Mouse (Mus musculus): Measurements from ENCODE around the gene Rftn1. TPM values are rescaled to one million over a fixed set of nuclear protein-coding genes. Genes with fewer than 3 reads are reported as not detected.

Rftn1 gene
- polyA plus RNA-seq, 1 experiment, result 2.8 TPM

DNA sequence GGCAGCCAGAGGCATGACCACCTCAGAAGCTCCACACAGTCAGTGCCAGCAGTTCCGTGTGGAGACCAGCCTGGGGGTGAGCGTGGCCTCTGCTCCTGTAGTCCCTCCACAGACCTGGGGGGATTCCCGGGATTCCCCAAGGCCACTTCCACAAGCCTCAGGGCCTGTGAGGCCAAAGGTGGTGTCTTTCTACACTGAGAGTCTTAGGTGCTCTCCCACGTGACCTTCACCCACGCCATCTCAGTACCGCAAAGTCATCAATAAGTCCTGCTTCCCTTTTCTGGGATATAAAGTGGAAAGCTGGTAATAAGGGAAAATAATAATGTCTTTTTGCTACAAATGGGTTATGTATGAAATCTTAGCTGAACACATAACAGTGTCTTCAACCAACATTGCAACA lies 92.2 kb downstream of the Rftn1 start:
- Histone ChIP-seq H3K27ac (ENCODE audit: control insufficient read depth, insufficient read depth, low read depth, low read length) (no peak overlapping the region), H3K4me1 (ENCODE audit: control insufficient read depth, insufficient read depth, low read length) (no peaks in the 10 kb centered on the region), H3K4me3 (ENCODE audit: control insufficient read depth, low read depth, low read length) (no peak overlapping the region), H3K36me3 (ENCODE audit: control insufficient read depth, insufficient read depth, low read length) (no peaks in the 10 kb centered on the region), H3K27me3 (ENCODE audit: control insufficient read depth, insufficient read depth, low read length) (no peaks in the 10 kb centered on the region)
- TF ChIP-seq CTCF (IDR thresholded peaks at IDR 0.05; ENCODE audit: control insufficient read depth, insufficient read depth, insufficient replicate concordance, low read depth, low read length) (no peak), POLR2A (IDR thresholded peaks at IDR 0.05; ENCODE audit: control insufficient read depth, low read depth, low read length) (no peak)

DNA sequence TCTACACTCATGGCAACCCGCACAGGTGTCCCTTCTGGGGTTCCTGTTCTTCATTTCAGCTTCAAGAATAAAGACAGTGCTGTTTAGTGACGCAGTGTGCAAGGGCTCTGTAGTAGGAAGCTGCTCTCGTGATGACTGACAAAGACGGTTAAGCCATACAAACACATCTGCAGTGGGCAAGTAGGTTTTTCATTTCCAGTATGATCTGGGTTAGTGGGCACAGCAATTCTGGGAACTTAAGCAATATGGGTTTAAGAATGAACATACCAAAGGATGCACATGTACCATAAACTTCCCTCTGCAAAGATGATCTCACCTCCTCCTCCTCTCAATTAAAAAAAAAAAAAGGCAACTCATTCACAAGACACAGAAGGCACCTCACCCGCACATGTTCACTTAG lies 92.6 kb downstream of the Rftn1 start:
- Histone ChIP-seq H3K36me3 (ENCODE audit: control insufficient read depth, insufficient read depth, low read length) (no peaks in the 10 kb centered on the region), H3K27ac (ENCODE audit: control insufficient read depth, insufficient read depth, low read depth, low read length) (no peak overlapping the region), H3K4me1 (ENCODE audit: control insufficient read depth, insufficient read depth, low read length) (no peaks in the 10 kb centered on the region), H3K4me3 (ENCODE audit: control insufficient read depth, low read depth, low read length) (no peak overlapping the region), H3K27me3 (ENCODE audit: control insufficient read depth, insufficient read depth, low read length) (no peaks in the 10 kb centered on the region)
- TF ChIP-seq CTCF (IDR thresholded peaks at IDR 0.05; ENCODE audit: control insufficient read depth, insufficient read depth, insufficient replicate concordance, low read depth, low read length), result no peak
- no peak for TF ChIP-seq POLR2A (IDR thresholded peaks at IDR 0.05; ENCODE audit: control insufficient read depth, low read depth, low read length)

DNA sequence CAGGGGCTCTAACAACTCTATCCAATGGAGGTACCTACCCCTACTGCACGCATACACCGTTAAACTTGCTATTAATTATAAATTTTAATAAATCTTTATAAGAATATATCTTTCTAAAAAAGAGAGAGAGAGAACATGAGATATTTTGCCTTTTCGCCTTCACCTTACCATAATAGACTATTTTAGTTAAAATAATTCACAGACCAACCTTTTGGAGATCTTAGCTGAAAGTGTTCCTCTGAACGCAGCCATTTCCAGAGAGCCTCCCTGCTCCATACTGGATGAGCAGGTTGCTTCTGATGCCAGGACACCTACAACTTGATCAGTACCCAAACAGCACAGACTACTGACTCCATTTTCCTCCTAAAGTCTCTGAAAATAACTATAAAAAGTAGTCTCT lies 94.2 kb downstream of the Rftn1 start:
- no peaks in the 10 kb centered on the region for H3K4me1 ChIP-seq (ENCODE audit: control insufficient read depth, insufficient read depth, low read length)
- no peak overlapping the region for H3K27ac ChIP-seq (ENCODE audit: control insufficient read depth, insufficient read depth, low read depth, low read length)
- no peak overlapping the region for H3K4me3 ChIP-seq (ENCODE audit: control insufficient read depth, low read depth, low read length)
- no peak for TF ChIP-seq CTCF (IDR thresholded peaks at IDR 0.05; ENCODE audit: control insufficient read depth, insufficient read depth, insufficient replicate concordance, low read depth, low read length)
- TF ChIP-seq POLR2A (IDR thresholded peaks at IDR 0.05; ENCODE audit: control insufficient read depth, low read depth, low read length), result no peak
- H3K36me3 ChIP-seq (ENCODE audit: control insufficient read depth, insufficient read depth, low read length), result no peaks in the 10 kb centered on the region
- no peaks in the 10 kb centered on the region for H3K27me3 ChIP-seq (ENCODE audit: control insufficient read depth, insufficient read depth, low read length)

DNA sequence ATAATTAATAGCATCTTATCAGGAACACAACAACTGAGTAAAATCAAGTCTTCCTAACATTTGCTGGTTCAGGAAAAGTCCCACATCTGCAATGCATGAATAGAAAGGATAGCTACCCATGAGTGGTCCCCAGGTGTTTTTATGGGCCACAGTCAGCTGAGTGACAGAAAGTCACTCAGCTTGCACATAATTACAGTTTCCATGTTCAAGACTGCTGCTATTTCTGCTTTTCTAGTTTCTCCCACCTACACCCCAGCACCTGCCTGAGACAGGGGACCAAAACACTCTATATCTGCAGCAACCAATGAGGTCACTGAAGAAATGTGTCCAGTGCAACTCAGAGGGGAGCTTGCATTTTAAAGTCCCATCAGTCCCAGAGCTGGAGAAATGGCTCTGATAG lies 95.9 kb downstream of the Rftn1 start:
- TF ChIP-seq POLR2A (IDR thresholded peaks at IDR 0.05; ENCODE audit: control insufficient read depth, low read depth, low read length) (no peak), CTCF (IDR thresholded peaks at IDR 0.05; ENCODE audit: control insufficient read depth, insufficient read depth, insufficient replicate concordance, low read depth, low read length) (no peak)
- Histone ChIP-seq H3K36me3 (ENCODE audit: control insufficient read depth, insufficient read depth, low read length) (no peaks in the 10 kb centered on the region), H3K27ac (ENCODE audit: control insufficient read depth, insufficient read depth, low read depth, low read length) (no peak overlapping the region)

GRCm38 (mm10) chr17:50094077-50094476 lies 96.4 kb downstream of the Rftn1 start:
- H3K27me3 ChIP-seq (ENCODE audit: control insufficient read depth, insufficient read depth, low read length), result no peaks in the 10 kb centered on the region
- H3K4me1 ChIP-seq (ENCODE audit: control insufficient read depth, insufficient read depth, low read length), result no peaks in the 10 kb centered on the region
- H3K36me3 ChIP-seq (ENCODE audit: control insufficient read depth, insufficient read depth, low read length), result no peaks in the 10 kb centered on the region
- no peak overlapping the region for H3K27ac ChIP-seq (ENCODE audit: control insufficient read depth, insufficient read depth, low read depth, low read length)
- no peak overlapping the region for H3K4me3 ChIP-seq (ENCODE audit: control insufficient read depth, low read depth, low read length)
- TF ChIP-seq POLR2A (IDR thresholded peaks at IDR 0.05; ENCODE audit: control insufficient read depth, low read depth, low read length) (no peak), CTCF (IDR thresholded peaks at IDR 0.05; ENCODE audit: control insufficient read depth, insufficient read depth, insufficient replicate concordance, low read depth, low read length) (no peak)

More for the DNA sequence above, 95.9 kb downstream of the Rftn1 start:
- no peaks in the 10 kb centered on the region for H3K27me3 ChIP-seq (ENCODE audit: control insufficient read depth, insufficient read depth, low read length)
- H3K4me3 ChIP-seq (ENCODE audit: control insufficient read depth, low read depth, low read length), result no peak overlapping the region
- no peaks in the 10 kb centered on the region for H3K4me1 ChIP-seq (ENCODE audit: control insufficient read depth, insufficient read depth, low read length)

- H3K36me3 ChIP-seq (ENCODE audit: control insufficient read depth, insufficient read depth, low read length), result no peaks in the 10 kb centered on the region
- no peak overlapping the region for H3K27ac ChIP-seq (ENCODE audit: control insufficient read depth, insufficient read depth, low read depth, low read length)
- TF ChIP-seq CTCF (IDR thresholded peaks at IDR 0.05; ENCODE audit: control insufficient read depth, insufficient read depth, insufficient replicate concordance, low read depth, low read length) (no peak), POLR2A (IDR thresholded peaks at IDR 0.05; ENCODE audit: control insufficient read depth, low read depth, low read length) (no peak)
- no peak overlapping the region for H3K4me3 ChIP-seq (ENCODE audit: control insufficient read depth, low read depth, low read length)
- H3K4me1 ChIP-seq (ENCODE audit: control insufficient read depth, insufficient read depth, low read length), result no peaks in the 10 kb centered on the region
- no peaks in the 10 kb centered on the region for H3K27me3 ChIP-seq (ENCODE audit: control insufficient read depth, insufficient read depth, low read length)
These were observed 97.1 kb downstream of the Rftn1 start for GRCm38 (mm10) chr17:50093356-50093755.

- no peaks in the 10 kb centered on the region for H3K4me1 ChIP-seq (ENCODE audit: control insufficient read depth, insufficient read depth, low read length)
- no peak overlapping the region for H3K27ac ChIP-seq (ENCODE audit: control insufficient read depth, insufficient read depth, low read depth, low read length)
- no peaks in the 10 kb centered on the region for H3K27me3 ChIP-seq (ENCODE audit: control insufficient read depth, insufficient read depth, low read length)
- no peak for TF ChIP-seq POLR2A (IDR thresholded peaks at IDR 0.05; ENCODE audit: control insufficient read depth, low read depth, low read length)
- TF ChIP-seq CTCF (IDR thresholded peaks at IDR 0.05; ENCODE audit: control insufficient read depth, insufficient read depth, insufficient replicate concordance, low read depth, low read length), result no peak
- no peak overlapping the region for H3K4me3 ChIP-seq (ENCODE audit: control insufficient read depth, low read depth, low read length)
- H3K36me3 ChIP-seq (ENCODE audit: control insufficient read depth, insufficient read depth, low read length), result no peaks in the 10 kb centered on the region
These were observed 97.6 kb downstream of the Rftn1 start for GRCm38 (mm10) chr17:50092848-50093247.

DNA sequence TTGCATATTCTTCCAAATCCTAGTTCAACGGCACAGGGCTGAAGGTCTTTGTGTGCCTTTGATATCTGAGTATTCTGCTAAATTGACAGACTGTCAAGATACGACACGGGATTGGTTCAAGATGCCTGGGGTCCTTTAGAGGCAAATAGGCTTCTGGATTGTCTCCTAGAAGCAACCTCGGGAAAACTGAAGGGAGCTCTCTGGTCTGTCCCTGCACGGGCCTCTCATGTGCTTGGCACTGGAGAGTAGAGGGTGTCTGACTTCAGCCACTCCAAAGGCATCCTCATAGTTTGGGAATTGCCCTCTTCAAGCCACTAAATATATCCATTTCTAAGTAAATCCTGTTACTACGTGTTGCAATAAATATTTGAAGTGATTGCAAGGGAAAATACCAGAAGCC lies 98.6 kb downstream of the Rftn1 start:
- no peaks in the 10 kb centered on the region for H3K4me1 ChIP-seq (ENCODE audit: control insufficient read depth, insufficient read depth, low read length)
- no peaks in the 10 kb centered on the region for H3K36me3 ChIP-seq (ENCODE audit: control insufficient read depth, insufficient read depth, low read length)
- H3K4me3 ChIP-seq (ENCODE audit: control insufficient read depth, low read depth, low read length), result no peak overlapping the region
- TF ChIP-seq CTCF (IDR thresholded peaks at IDR 0.05; ENCODE audit: control insufficient read depth, insufficient read depth, insufficient replicate concordance, low read depth, low read length), result no peak
- TF ChIP-seq POLR2A (IDR thresholded peaks at IDR 0.05; ENCODE audit: control insufficient read depth, low read depth, low read length), result no peak
- H3K27me3 ChIP-seq (ENCODE audit: control insufficient read depth, insufficient read depth, low read length), result no peaks in the 10 kb centered on the region
- H3K27ac ChIP-seq (ENCODE audit: control insufficient read depth, insufficient read depth, low read depth, low read length), result no peak overlapping the region
